Mouse (Mus musculus): ENCODE measurements around the gene Eif4e2.

DNA sequence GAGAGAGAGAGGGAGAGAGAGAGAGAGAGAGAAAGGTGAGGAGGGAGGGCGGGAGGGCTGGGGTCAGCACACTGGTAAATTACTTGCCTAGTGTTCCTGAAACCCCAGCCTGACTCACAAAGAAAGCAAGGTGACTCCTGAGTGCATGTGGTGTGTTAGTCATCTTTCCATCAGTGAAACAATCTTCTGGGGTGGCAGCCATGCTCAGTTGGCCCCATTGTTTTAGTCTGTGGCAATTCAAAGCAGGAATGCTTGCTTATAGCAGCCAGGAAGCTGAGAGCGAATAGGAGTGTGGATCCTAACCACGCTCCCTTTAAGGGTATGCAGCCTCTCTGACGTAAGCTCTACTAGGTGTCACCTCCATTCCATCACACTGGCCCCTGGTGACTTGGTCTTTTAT, 41.5 kb downstream of the Eif4e2 start:
- TF ChIP-seq NELFE (IDR thresholded peaks at IDR 0.05; ENCODE audit: low read depth, low read length) (no peak), ZNF384 (IDR thresholded peaks at IDR 0.05; ENCODE audit: low read depth, low read length) (no peak), ZKSCAN1 (IDR thresholded peaks at IDR 0.05; ENCODE audit: borderline replicate concordance, low read depth, low read length) (no peak), ZC3H11A (IDR thresholded peaks at IDR 0.05; ENCODE audit: low read depth, low read length) (no peak), EP300 (IDR thresholded peaks at IDR 0.05; ENCODE audit: low read length) (no peak), POLR2A (IDR thresholded peaks at IDR 0.05; ENCODE audit: low read depth, low read length) (no peak)

Data from CH12.LX (cell line).